Mouse (Mus musculus) olfactory bulb, adult 2 months (tissue): ENCODE results near the gene Cpm. TPM values are rescaled to one million over a fixed set of nuclear protein-coding genes. Genes with fewer than 3 reads are reported as not detected.
"Not testable (repeated sequence)": the region's sequence is repeated elsewhere in the genome, so short reads cannot be mapped to it uniquely, and the experiment has no call there.

Experiments used
- H3K27ac ChIP-seq: fragments of 200-500 bp; 2 replicates; pipeline ENCODE4 v1.5.1; 2012; ENCODE audit warnings: low read depth, low read length; ENCODE audit not compliant: insufficient read depth
- H3K4me1 ChIP-seq: fragments of 200-500 bp; 2 replicates; pipeline ENCODE4 v1.6.1; 2012; ENCODE audit warnings: low read length; ENCODE audit not compliant: control insufficient read depth, insufficient read depth
- H3K4me3 ChIP-seq: fragments of 200-500 bp; 2 replicates; pipeline ENCODE4 v1.5.1; 2012; ENCODE audit warnings: mild to moderate bottlenecking, low read depth, low read length, moderate library complexity; ENCODE audit not compliant: insufficient read depth
- CTCF ChIP-seq: fragments of 200-500 bp; IDR thresholded peaks from 2 replicates; pipeline ENCODE4 v1.5.1; 2012; ENCODE audit warnings: low read depth, mild to moderate bottlenecking, low read length, moderate library complexity; ENCODE audit not compliant: insufficient read depth
- POLR2A ChIP-seq: fragments of 200-500 bp; IDR thresholded peaks from 2 replicates; pipeline ENCODE4 v1.6.1; 2012; ENCODE audit warnings: mild to moderate bottlenecking, low read depth, low read length, moderate library complexity; ENCODE audit not compliant: insufficient read depth
- WGBS: fragments of 180-500 bp; shearing (Covaris S2); methylation state at CpG from one replicate; pipeline ENCODE4 v1.1.7; 2018; 5-methylcytosine and 5-hydroxymethylcytosine counted together
- polyA plus RNA-seq: library from polyadenylated mRNA; stranded (reverse); fragments of >200 nt; gene quantifications from 2 replicates; pipeline ENCODE4 v1.2.4, GENCODE M21; 2012; ENCODE audit warnings: low replicate concordance; ENCODE audit not compliant: missing spikeins, insufficient read depth, insufficient read length

Cpm gene
- polyA plus RNA-seq, 1 experiment: not detected

- Histone ChIP-seq H3K27ac (no peak overlapping the region), H3K4me1 (no peaks in the 10 kb centered on the region), H3K4me3 (no peak overlapping the region)
- TF ChIP-seq POLR2A (no peak), CTCF (no peak)
- WGBS: 85% methylated on average over 2 of the region's 2 CpGs
Observed at GRCm38 (mm10) chr10:117585600-117586299, 43.5 kb upstream of the Cpm start.

GRCm38 (mm10) chr10:117586859-117587258, 42.4 kb upstream of the Cpm start:
- H3K4me1 ChIP-seq: no peaks in the 10 kb centered on the region
- H3K27ac ChIP-seq: no peak overlapping the region
- 25% methylated on average over 11 of the region's 11 CpGs for WGBS
- no peak for TF ChIP-seq CTCF
- no peak for TF ChIP-seq POLR2A
- H3K4me3 ChIP-seq: no peak overlapping the region

- 56% methylated on average over 10 of the region's 10 CpGs for WGBS
- Histone ChIP-seq H3K27ac (no peak overlapping the region), H3K4me3 (no peak overlapping the region), H3K4me1 (no peaks in the 10 kb centered on the region)
- TF ChIP-seq POLR2A (no peak), CTCF (no peak)
Observed at GRCm38 (mm10) chr10:117587335-117587734, 42.0 kb upstream of the Cpm start.

GRCm38 (mm10) chr10:117588416-117589143, 40.7 kb upstream of the Cpm start:
- not testable (repeated sequence) for H3K27ac ChIP-seq, H3K4me3 ChIP-seq, H3K4me1 ChIP-seq
- 88% methylated on average over 11 of the region's 11 CpGs for whole genome bisulfite sequencing

- 93% methylated on average over 8 of the region's 8 CpGs for WGBS
- Histone ChIP-seq H3K4me3 (no peak overlapping the region), H3K4me1 (no peaks in the 10 kb centered on the region), H3K27ac (no peak overlapping the region)
- no peak for TF ChIP-seq POLR2A
- no peak for TF ChIP-seq CTCF
Observed at GRCm38 (mm10) chr10:117589144-117589940, 40.0 kb upstream of the Cpm start.

- TF ChIP-seq CTCF: no peak
- no peak for TF ChIP-seq POLR2A
- H3K27ac ChIP-seq: no peak overlapping the region
- H3K4me1 ChIP-seq: peaks cover 1% of the 10 kb centered on the region; the same call in 1 of the 2 replicates
- WGBS: 87% methylated on average over 13 of the region's 13 CpGs
- no peak overlapping the region for H3K4me3 ChIP-seq
Observed at GRCm38 (mm10) chr10:117590331-117591301, 38.7 kb upstream of the Cpm start.

- Histone ChIP-seq H3K4me3 (no peak overlapping the region), H3K4me1 (peaks cover 3% of the 10 kb centered on the region; the same call in 1 of the 2 replicates), H3K27ac (no peak overlapping the region)
- 54% methylated on average over 9 of the region's 9 CpGs for WGBS
- TF ChIP-seq POLR2A (no peak), CTCF (no peak)
Observed at GRCm38 (mm10) chr10:117591766-117592165, 37.5 kb upstream of the Cpm start.

- 80% methylated on average over 7 of the region's 7 CpGs for WGBS
- H3K4me3 ChIP-seq: no peak overlapping the region
- H3K4me1 ChIP-seq: peaks cover 3% of the 10 kb centered on the region; the same call in 1 of the 2 replicates
- TF ChIP-seq CTCF (no peak), POLR2A (no peak)
- H3K27ac ChIP-seq: no peak overlapping the region
Observed at GRCm38 (mm10) chr10:117592306-117593040, 36.8 kb upstream of the Cpm start.
